Mouse (Mus musculus) right cerebral cortex, postnatal 25 days (tissue): ENCODE results near the gene Ubn1.

Experiments
- DNase-seq: peaks from one replicate; pipeline ENCODE4 v3.0.0; 2022

The Ubn1 gene

DNA sequence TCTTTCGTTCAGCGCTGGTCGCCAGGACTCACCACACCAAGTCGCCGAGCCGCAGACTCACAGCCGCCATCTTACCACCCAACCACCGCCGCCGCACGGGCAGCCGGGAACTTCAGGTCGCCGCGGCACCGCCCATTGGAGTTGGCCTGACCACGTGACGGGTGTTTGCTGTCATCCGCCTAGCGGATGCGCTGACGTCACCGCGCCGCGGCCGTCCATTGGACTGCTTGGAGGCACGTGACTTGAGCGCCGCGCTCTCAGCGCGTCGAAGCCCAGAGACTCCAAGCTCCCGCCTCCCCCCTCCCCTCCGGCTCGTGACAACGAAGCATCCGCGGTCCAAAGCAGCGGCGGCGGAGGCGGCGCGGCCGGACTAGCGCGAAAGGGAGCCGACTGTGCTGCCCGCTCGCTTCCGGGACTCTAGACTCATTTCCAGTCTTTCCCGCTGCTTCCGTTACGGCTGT lies at the start of gene Ubn1, which contains the start of gene Glyr1:
Gene Ubn1, plus strand, starts transcription at position 284 of the 461 bp plus-strand sequence.
Gene Glyr1, minus strand, starts transcription at position 90 of the 461 bp plus-strand sequence.
- peak; percentile 100 for DNase-seq

DNA sequence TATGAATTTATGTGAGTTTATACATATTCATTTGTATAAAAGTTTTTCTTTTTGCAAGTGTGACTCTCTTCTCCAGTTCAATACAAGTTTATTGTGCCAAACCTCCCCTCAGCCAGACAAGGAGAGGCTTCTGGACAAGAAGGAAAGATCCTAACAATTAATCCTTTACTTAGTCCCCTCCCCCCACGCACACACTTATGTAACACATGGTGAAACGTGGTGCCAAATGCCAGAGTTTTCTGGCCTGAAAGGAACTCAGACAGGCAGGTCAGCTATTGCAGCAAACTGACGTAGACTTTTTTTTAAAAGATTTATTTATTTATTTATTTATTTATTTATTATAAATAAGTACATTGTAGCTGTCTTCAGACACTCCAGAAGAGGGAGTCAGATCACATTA lies 49.2 kb upstream of the Ubn1 start:
- DNase-seq: no peak

DNA sequence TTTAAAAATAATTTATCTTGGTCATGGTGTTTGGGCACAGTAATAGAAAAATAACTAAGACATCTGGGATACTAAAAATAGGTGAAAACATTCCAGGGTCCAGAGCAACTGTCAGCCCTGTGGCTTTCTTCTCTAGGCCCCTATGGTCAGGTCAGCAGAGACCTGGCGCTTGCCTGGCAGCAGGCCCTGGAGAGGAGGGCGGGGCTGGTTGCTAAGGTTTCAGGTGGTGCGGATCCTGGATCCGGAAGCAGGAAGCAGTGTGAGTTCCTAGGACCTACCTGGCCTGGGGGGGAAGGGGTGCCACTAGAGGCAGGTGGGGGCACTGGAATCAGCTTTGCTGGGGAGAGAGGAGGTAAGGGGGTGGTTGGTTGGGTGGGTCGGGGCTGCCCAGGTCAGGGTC lies 42.8 kb upstream of the Ubn1 start, which contains the start of gene Smim22:
Gene Smim22, plus strand, starts transcription at position 222 of the 400 bp plus-strand sequence.
- DNase-seq: no peak

DNA sequence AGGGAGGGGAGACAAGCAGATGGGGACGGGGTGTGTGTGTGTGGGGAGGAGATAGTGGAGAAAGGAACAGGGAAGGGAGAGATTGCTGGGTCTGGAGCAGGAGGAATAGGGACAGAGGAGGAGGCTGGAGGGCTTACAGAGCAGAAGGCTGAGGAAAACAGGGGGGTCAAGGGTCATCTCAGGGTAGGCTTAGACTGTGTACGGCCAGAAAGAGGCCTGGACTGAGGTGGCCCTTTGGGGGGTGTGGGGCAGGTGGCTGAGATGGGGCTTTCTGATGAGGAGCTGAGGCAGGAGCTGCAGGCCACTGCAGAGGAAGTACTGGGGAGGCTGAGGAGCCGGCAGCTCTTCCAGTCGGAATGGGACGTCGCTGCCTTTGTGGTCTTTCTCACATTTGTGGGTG lies 42.4 kb upstream of the Ubn1 start:
- DNase-seq: no peak

DNA sequence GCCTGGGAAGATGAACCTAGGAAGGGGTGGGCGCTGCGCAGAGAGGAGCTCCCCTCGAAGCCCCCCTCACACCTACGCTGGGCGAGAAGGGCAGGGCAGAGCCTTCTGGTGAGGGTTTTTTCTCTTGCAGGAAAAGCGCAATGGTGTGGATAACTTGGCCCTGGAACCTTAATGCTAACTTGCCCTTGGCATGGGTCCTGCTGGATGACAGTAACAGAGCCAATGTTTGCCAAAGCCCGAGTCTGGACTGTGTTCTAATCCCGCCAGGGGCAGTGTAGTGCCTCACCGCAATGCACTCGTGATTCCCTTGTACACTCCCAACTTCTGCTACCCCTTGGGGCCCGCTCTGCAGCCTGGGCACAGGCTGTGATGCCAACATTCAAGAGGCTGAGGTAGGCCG lies 41.8 kb upstream of the Ubn1 start:
- no peak for DNase-seq

DNA sequence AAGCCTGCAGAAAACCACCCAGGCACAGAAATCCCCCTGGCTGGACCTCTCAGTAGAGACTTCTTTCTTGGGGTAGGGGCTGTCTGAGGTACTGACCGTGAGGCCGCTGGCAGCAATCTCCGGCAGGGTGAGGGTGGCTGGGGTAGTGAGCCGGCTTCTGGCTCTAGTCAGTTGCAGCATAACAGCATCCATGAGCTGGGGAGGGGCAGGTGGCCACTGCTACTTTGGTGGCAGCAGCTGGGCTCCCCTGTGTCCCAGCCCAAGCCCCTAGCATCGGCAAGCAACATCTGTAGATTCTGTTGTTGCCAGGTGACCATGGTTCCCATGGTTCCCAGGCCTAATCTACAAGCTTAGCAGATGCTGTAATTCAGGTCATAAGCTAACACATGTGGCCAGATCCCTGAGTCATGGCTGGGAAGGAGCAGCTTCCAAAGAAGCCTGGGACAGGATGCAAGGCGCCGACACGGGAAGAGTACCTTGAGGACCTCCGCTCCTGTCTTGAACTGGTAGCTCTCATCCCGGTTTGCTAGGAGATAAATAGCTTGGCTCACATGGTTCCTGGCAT lies 39.4 kb upstream of the Ubn1 start:
- DNase-seq: no peak

DNA sequence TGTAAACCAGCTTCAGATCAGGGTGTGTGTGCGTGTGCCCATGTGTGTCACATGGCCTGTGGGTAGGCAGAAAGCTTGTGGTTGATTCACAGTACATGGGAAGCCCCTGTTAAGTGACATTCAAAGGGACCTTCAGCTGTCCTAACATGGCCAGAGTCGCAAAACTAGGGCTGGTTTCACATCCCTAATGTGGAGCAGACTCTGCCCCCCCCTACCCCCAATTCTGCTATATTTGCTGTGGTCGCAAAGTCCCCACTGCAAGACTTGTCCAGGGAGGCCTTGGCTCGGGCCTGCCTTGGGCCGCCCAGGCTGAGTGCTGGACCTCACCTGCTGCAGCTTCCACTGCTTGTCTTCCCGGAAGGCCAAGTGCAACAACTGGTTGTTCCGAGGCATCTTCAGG lies 38.6 kb upstream of the Ubn1 start:
- no peak for DNase-seq

DNA sequence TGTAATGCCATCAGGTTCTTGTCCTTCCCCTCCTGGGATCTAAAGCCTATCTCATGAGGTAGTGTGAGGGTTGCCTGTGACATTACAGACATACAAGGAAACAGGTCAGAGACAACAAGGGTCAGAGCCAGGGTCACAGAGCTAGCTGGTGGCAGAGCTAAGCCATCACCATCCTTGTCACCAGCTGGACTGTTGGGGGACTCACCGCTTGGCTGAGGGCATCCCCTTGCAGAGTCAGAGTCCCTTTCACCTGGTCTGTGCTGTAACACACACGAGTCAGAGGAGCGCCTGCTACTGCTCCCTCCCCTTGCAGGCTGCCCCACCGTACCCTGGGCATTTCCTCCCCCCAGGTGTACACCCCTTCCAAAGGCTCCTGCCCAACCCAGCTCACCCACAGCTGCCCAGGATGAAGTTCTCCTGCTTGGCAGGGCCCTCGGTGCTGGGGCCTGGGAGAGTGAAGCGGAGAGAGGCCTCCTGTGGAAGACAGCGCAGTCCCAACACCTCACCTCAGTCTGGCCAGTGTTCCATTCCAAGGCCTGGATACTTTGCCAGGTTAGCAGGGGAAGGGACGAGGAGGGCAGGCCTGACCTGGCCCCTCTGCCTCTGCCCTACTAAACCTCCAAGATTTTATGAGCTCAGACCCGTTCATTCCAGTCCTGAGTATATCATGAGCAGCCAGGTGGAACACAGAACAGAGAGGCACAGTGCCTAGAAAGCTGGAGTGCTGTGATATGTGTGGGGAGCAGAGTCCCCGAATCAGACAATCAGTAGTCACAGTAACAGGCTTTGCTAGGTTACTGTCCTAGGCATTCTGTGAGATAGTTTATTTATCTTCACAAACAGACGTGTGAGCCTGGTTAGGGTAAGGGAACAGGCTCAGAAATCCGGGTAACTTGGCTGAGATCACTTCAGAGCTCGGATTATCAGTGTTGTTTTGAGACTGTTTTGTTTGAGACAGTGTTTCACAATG lies 37.5 kb upstream of the Ubn1 start:
- no peak for DNase-seq

DNA sequence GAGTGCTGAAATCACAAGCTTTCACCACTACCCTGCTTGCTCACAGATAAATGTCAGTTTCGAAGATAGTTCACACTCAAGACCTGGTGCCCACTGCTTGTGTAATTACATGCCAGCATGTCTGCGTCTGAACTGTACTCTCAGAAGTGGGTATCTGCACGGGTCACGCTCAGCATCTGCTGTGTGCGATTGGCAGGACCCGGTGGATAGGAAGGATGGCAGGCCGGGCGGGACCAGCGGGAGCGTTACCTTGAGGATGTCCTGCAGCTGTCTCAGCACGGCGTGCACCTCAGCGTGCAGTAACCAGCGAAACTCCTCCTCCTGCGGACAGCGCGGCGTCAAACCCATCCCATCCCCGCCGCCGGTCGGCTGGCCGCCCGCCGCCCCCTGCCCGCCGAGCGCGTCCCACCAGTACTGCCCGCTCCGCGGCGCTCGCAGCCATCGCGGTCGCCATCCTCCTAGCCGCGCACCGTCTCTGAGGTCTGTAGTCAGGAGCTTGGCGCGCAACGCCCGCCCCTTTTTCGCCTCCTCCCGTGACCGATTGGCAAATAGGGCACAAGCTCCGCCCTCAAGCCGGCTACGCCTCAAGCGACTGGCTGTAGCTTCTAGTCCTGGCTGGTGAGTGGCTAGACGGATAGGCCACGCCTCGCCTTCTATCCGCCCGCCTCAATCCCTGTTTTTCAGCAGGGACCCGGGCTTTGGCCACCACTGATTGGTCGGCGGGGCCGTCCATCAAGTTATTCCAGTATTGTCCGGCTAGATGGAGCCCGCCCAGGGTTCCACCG lies 36.6 kb upstream of the Ubn1 start, which contains the start of gene Rogdi:
Gene Rogdi, minus strand, starts transcription at position 500 of the 785 bp plus-strand sequence.
- DNase-seq: peak; percentile 98

DNA sequence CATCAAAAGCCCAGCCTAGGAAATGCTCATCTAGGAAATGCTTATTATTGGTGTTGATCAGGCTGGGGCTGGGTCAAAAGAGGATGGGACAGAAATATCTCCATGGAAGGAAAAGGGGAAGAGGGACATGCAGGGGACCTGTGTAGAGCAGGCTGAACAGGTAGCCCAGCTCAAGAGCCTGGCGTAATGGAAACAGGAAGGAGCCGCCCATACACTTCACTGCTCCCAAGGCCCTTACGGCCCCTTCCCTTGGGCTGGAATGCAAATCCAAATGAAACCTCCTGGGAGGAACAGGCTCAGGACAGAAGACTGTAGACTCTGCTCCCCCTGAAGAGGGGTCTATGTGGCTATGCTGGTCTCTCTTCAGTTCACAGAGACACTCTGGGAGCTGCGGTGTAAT lies 35.3 kb upstream of the Ubn1 start:
- DNase-seq: no peak

DNA sequence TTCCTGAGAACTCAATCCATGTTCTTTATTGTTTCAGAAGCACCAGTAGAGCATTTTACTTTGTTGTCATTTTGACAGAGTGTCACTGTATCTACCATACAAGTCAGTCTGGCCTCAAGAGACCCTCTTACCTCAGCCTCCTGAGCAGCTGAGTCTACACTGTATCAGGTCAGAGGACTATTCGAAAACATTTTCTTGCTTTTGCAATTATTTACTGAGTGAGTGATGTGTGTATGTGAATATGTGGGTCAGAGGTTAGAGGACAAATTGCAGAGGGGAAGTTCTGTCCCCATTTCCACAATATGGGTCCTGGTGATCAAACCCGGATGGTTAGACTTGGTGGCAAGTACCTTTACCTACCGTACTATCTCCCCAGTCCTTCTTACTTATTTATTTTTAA lies 25.8 kb upstream of the Ubn1 start:
- no peak for DNase-seq

DNA sequence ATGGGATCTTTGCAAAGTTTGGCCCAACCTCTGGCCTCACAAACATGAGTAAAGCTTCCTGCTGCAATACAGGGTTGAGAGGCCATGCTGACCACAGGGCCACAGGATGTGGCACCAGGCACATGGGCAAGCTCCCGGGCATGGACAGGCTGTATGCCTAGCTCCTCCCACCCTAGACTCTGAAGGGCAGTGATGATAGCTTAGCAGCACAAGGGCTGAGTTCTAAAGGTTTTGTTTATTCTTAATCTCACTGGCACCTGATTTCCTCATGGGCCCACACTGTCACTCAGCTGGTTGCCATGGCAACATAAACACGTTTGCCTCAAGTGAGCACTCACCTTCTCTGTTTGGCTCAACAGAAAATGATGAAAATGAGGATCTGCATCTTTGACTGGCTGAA lies 20.0 kb upstream of the Ubn1 start:
- DNase-seq: no peak

DNA sequence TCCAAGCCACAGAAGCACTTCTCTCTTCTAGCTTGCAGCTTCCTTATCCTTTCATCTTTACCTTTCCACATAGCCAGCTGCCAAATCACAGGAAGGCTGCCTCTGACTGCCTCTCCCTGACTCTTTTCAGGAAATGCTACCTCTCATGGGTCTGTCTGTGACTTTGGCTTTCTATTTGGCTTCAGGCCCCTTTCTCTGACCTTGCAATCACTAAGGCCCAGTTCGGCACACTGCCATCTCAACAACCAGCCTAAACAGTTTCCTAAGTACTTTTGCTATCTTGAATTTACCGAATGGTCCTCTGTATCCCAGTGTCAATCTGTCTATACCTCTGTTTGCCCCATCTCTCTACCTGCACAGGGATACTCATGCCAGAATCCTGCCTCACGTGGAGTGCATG lies 14.3 kb upstream of the Ubn1 start:
- DNase-seq: no peak

DNA sequence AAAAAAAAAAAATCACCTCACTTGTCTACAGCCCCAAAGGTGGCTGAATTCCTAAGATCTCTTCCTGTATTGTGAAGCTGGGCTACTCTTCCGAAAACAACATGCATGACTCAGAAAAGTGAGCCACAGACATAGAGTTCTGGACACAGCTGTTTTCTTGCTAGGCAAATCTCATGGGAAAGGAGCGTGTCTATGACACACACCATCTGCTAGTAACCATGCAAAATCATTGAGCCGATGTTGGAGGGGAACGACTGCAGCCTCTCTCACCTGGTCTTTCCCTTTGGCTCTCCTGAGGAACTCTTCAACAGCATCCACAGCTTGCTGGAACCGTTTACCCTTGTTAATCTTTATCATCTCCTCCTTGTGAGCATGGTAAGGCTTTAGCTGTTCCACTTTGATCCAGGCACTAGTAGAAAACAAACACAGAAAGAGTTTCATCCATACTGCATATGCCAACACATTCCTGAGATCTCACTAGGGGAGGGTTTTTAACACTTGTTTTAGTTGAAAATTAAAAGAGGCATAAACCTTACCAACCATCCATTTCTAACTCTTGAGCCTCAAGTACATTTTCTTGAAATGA lies 13.1 kb upstream of the Ubn1 start:
- no peak for DNase-seq

DNA sequence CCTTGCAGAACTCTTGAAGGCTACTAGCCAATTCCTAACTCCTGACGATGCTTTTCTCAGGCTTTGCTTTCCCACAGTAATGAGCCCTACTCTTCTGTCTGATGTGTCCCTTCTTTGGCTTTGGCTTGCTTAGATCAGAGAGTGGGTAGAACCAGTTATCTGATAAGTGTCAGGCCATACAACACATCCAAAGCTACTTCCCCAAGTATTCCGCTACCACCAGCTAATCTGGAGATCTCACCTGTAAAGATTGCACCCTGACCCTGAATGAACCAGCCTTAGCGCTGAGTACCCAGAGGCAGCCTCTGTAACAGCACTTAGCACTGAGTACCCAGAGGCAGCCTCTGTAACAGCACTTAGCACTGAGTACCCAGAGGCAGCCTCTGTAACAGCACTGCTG lies 4.5 kb upstream of the Ubn1 start:
- DNase-seq: no peak

DNA sequence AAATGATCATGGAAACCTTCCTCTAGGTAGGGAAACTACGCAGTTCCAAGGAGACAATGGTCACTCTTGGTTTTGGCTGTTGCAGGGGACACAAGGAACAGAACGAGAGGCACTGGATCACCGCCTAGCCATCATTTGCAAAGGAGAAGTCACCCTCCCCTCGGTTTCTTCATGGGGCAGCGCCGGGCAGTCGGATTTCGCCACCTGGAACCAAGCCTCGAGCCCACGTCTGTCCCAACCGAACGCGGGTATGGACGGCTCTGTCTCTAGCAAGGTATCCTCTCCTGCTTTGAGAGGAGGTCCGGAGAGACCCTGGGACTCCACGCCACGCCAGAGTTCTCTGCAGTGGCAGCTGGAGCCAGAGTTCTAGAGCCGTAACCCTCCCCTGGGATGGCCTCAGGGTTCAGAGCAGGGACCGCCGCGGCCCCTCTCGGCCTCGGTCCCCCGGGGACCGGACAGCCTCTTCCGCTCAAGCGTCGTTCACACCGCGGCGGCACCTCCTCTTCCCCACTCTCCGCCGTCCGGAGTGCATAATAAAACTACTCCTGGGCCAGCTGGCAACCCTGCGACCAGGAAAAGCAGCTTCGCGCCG lies 579 bp upstream of the Ubn1 start:
- DNase-seq: no peak

DNA sequence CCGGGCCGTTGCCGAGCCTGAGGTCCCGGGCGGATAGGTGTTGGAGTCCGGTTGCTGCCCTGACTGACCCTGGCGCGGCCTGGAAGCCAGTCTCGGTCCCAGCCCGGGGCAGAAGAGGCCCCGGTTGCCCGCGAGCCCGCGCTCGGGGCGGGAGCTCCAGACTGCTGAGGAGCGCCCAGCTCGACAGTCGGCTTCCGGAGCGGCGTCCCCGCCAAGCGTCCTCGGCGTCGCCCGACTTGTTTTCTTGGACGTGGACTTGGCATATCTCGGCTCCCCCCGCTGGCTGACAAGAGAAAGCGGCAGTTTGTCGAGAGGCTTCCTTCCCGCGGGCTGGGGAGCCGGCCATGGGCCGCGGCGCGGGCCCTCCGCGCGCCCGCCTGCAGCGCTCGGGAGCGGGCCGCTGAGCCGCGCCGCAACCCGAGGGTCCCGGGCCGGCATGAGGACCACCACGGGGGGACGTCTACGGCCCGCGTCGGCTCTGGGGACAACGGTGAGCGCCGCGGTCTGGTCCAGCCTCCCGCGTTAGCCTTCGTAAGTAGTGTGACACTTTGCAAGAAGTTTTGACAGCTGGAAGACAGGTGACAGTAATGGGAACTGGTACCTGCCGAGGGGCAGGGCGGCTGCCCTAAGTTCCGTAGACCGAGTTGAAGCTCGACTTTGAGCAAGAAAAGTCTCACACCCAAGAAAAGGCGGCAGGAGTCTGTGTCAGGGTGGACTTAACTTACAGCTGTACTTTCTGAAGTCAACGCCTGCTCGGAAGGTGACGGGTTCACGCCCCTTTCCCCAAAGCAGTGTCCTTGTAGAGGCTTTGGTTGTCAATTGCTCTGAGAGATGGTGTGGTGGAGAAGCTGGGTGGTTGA lies 624 bp downstream of the Ubn1 start:
- peak; percentile 82 for DNase-seq

DNA sequence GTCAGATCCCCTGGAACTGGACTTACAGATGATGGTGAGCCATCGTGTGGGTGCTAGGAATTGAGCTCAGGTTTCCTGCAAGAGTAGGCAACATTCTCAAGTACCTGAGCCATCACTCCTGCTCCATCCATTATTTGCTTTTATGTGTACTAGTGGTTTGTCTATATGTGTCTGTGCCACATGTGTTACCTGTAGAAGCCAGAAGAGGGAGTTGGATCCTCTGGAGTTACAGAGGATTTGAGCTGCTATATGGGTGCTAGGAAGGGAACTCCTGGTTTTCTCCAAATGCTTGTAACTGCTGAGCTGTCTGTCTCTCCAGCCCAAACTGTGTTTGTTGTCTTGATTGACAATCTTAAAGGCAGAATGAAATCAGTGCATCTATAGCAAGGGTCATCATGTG lies 8.3 kb downstream of the Ubn1 start:
- DNase-seq: no peak

DNA sequence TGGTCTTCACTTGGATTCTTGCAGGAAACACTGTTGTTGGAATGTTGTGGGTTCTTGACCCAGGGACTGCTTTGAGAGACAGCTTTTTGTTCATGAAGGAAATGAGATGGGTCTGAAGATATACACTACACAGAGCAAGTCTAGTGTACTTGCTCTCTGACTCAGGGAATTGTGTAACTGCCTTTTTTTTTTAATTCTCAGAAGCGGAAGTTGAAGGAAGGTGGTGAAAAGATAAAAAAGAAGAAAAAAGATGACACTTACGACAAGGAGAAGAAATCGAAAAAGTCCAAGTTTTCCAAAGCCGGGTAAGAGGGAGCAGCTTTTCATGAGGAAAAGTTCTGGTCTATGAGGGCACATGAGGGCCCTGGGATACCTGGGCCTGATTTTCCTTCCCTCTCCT lies 13.6 kb downstream of the Ubn1 start:
- no peak for DNase-seq

DNA sequence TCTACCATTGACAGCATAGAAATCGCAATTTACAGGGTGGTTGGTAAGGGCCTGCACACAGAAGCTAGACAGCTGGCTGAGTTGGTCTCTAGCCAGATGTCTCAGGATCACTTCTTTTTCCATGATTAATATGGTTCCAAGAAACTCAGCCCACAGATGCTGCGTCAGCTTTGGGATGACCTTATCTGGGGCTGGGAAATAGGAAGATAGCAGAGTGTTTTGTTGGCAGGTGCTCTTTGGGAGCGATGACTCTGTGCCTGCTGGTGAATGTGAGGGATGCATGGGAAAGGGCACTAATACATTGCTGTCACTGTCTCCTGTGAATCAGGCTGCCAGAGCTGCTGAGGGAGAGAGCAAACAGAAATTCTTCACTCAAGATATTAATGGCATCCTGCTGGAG lies 20.5 kb downstream of the Ubn1 start:
- peak; percentile 31 for DNase-seq

DNA sequence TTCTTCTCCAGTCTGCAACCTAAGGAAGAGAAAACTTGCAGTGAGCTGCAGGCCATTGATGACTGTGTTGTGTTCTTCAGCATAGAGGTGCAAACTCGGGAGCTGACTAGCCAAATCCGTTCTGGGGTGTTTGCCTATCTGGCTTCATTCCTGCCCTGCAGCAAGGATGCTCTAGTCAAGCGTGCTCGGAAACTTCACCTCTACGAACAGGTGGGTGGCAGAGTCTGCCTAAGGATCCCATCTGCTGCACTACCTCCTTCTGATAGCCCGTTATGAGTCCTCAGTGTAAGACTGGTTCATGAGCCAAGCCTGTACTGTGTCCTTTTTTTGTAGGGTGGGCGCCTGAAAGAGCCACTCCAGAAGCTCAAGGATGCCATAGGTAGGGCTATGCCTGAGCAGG lies 22.1 kb downstream of the Ubn1 start:
- DNase-seq: no peak

DNA sequence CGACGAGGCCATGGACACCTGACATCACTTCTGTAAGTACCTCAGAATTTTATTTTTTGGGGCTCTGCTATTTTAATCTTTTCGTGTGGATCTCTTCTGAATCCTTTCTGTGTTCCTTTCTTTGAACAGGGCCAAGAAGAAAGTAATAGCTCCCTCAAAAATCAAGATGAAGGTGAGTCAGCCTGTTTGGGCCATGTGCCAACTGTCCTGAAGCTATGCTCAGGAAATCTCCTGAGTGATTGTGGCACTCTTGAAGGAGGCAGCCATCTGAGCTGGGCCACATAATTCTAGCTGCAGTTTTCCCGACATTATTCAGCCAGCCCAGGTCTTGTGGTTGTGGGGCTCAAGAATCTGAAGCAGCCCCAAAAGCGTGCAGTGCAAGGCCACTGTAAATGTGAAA lies 24.5 kb downstream of the Ubn1 start:
- no peak for DNase-seq
